Mouse (Mus musculus) lung, postnatal 0 days (tissue): ENCODE results near the gene Gm7075. TPM values are rescaled to one million over a fixed set of nuclear protein-coding genes. Genes with fewer than 3 reads are reported as not detected.

Source experiments
- ATAC-seq: fragments of 200-750 bp; cut with Nextera tagmentation; 2 replicates; pipeline ENCODE4 v1.8.0; 2017; ENCODE audit warnings: moderate library complexity
- DNase-seq: peaks from one replicate; pipeline ENCODE4 v3.0.0-alpha.2; 2016; ENCODE audit warnings: low spot score
- H3K27ac ChIP-seq: fragments of 300-500 bp; sonication (generic); 2 replicates; pipeline ENCODE4 v1.5.1; 2014; ENCODE audit warnings: antibody characterized with exemption, mild to moderate bottlenecking, low read length, mixed read lengths
- H3K27me3 ChIP-seq: fragments of 300-500 bp; sonication (generic); replicated peaks from 2 replicates; pipeline ENCODE4 v1.6.1; 2014; ENCODE audit warnings: low read length, mixed read lengths; ENCODE audit not compliant: insufficient read depth
- H3K36me3 ChIP-seq: fragments of 300-500 bp; sonication (generic); 2 replicates; pipeline ENCODE4 v1.6.1; 2014; ENCODE audit warnings: low read length, mixed read lengths; ENCODE audit not compliant: insufficient read depth
- H3K4me1 ChIP-seq: fragments of 300-500 bp; sonication (generic); 2 replicates; pipeline ENCODE4 v1.6.1; 2014; ENCODE audit warnings: antibody characterized with exemption, low read depth, low read length, mixed read lengths; ENCODE audit not compliant: insufficient read depth
- H3K4me2 ChIP-seq: fragments of 300-500 bp; sonication (generic); replicated peaks from 2 replicates; pipeline ENCODE4 v1.6.1; 2014; ENCODE audit warnings: low read depth, mild to moderate bottlenecking, low read length, moderate library complexity, mixed read lengths
- H3K4me3 ChIP-seq: fragments of 300-500 bp; sonication (generic); 2 replicates; pipeline ENCODE4 v1.5.1; 2014; ENCODE audit warnings: low read depth, low read length
- H3K9ac ChIP-seq: fragments of 300-500 bp; sonication (generic); replicated peaks from 2 replicates; pipeline ENCODE4 v1.6.1; 2014; ENCODE audit warnings: low read depth, mild to moderate bottlenecking
- H3K9me3 ChIP-seq: fragments of 300-500 bp; sonication (generic); 2 replicates; pipeline ENCODE4 v1.6.1; 2016; ENCODE audit warnings: low read length, mixed read lengths
- CTCF ChIP-seq: IDR thresholded peaks from 2 replicates; pipeline ENCODE4 v1.5.1; 2016; ENCODE audit warnings: antibody characterized with exemption, mild to moderate bottlenecking
- EP300 ChIP-seq: IDR thresholded peaks from 2 replicates; pipeline ENCODE4 v1.6.1; 2016; ENCODE audit warnings: antibody characterized with exemption, mild to moderate bottlenecking, control low read depth
- WGBS: fragments of 180-500 bp; shearing (Covaris S2); extraction: QIAGEN DNeasy Blood & Tissue Kit; methylation state at CpG from one replicate; pipeline ENCODE4 v1.1.7; 2014; 5-methylcytosine and 5-hydroxymethylcytosine counted together
- polyA plus RNA-seq: library from polyadenylated mRNA; unstranded; fragments of >200 nt; fragmentation: Nextera tagmentation; extraction: Ambion mirVana; gene quantifications from 2 replicates; pipeline ENCODE4 v1.2.1, GENCODE M21; 2015

Gm7075 gene
- polyA plus RNA-seq, 1 experiment from 2014 or later = not detected

DNA sequence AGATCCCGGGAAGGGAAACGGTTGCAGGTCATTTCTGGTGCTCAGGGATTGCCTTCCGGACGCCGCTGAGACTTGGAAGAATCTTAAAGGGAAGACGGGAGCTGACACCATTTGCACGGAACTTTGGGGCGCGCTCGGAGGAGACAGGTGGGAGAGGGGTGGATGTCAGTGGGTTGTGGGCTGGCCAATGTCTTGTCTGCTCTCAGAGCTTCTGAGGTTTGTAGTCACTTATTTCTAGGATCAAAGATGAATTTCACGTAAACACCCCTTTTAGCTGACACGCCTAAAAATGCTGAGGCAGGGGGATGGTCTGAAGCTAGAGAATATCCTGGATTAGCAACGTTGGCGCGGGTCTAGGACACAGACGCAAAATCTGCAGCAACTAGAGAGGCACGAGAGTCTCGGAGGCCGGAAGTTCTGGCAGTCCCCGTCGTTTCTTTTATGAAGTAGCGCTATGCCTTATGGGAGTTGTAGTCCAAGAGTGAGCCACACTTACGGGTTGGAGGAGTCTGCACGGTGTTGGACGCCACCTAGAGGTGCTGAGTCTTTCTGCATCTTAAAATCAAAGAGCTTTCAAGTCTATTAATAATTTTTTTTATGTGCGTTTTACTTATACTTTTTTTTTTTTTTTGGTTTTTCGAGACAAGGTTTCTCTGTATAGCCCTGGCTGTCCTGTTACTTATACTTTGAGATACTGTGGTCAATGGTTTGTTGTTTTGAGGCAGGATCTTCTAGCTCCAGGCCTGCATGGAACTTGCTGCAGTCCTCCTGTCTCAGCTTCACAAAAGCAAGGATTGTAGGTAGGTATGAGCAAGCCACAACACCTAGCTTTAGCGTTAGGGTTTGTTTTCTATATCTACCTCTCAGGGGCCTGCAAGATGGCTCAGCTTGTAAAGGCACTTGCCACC, 39.0 kb downstream of the Gm7075 start, which contains the start of gene Dnajc12:
Gene Dnajc12, plus strand, starts transcription at position 72 of the 908 bp plus-strand sequence.
- H3K9ac ChIP-seq = peak within 1 kb of the TSS; percentile 44; the same call in 1 of the 2 replicates
- H3K27me3 ChIP-seq = no peaks in the 10 kb centered on the region
- ATAC-seq = peak; percentile 96
- peak within 1 kb of the TSS; percentile 77 for H3K4me2 ChIP-seq
- peak; percentile 99 for DNase-seq
- H3K36me3 ChIP-seq = no peaks in the 10 kb centered on the region
- WGBS = under 1% methylated on average over 28 of the region's 28 CpGs
- peak within 1 kb of the TSS; percentile 44 for H3K27ac ChIP-seq
- 0 out of 2 replicates have a peak, but pooled peaks cover 7% of the 10 kb centered on the region for H3K4me1 ChIP-seq
- no peaks in the 10 kb centered on the region for H3K9me3 ChIP-seq
- TF ChIP-seq EP300 = no peak
- TF ChIP-seq CTCF = peak; percentile 82
- H3K4me3 ChIP-seq = peak within 1 kb of the TSS; percentile 56

GRCm38 (mm10) chr10:63381498-63382280, 39.9 kb downstream of the Gm7075 start, which contains the start of gene Sirt1:
Gene Sirt1, minus strand, starts transcription at chr10:63381704.
- TF ChIP-seq EP300 (no peak), CTCF (no peak)
- ATAC-seq (no peak), DNase-seq (peak; percentile 29)
- peak within 1 kb of the TSS; percentile 44 for H3K27ac ChIP-seq
- 3% methylated on average over 24 of the region's 24 CpGs for WGBS
- peak within 1 kb of the TSS; percentile 44; the same call in 1 of the 2 replicates for H3K9ac ChIP-seq
- H3K4me2 ChIP-seq = peak within 1 kb of the TSS; percentile 77
- H3K36me3 ChIP-seq = no peaks in the 10 kb centered on the region
- 0 out of 2 replicates have a peak, but pooled peaks cover 7% of the 10 kb centered on the region for H3K4me1 ChIP-seq
- no peaks in the 10 kb centered on the region for H3K27me3 ChIP-seq
- H3K4me3 ChIP-seq = peak within 1 kb of the TSS; percentile 56
- H3K9me3 ChIP-seq = no peaks in the 10 kb centered on the region

GRCm38 (mm10) chr10:63378948-63379680, 42.5 kb downstream of the Gm7075 start:
- TF ChIP-seq CTCF (no peak), EP300 (no peak)
- no peak for ATAC-seq
- DNase-seq = no peak
- no peak overlapping the region for H3K4me2 ChIP-seq
- WGBS = 71% methylated on average over 6 of the region's 6 CpGs
- H3K36me3 ChIP-seq = no peaks in the 10 kb centered on the region
- H3K9me3 ChIP-seq = no peaks in the 10 kb centered on the region
- 0 out of 2 replicates have a peak, but pooled peaks cover 7% of the 10 kb centered on the region for H3K4me1 ChIP-seq
- no peak overlapping the region for H3K27ac ChIP-seq
- no peaks in the 10 kb centered on the region for H3K27me3 ChIP-seq
- H3K4me3 ChIP-seq = no peak overlapping the region
- no peak overlapping the region for H3K9ac ChIP-seq

- no peaks in the 10 kb centered on the region for H3K27me3 ChIP-seq
- H3K27ac ChIP-seq = no peak overlapping the region
- H3K9me3 ChIP-seq = no peaks in the 10 kb centered on the region
- TF ChIP-seq CTCF (peak; percentile 89), EP300 (no peak)
- DNase-seq = peak; percentile 94
- no peaks in the 10 kb centered on the region for H3K36me3 ChIP-seq
- WGBS = 18% methylated on average over 9 of the region's 9 CpGs
- no peak overlapping the region for H3K9ac ChIP-seq
- H3K4me3 ChIP-seq = no peak overlapping the region
- H3K4me1 ChIP-seq = 0 out of 2 replicates have a peak, but pooled peaks cover 7% of the 10 kb centered on the region
- peak; percentile 52 for ATAC-seq
- H3K4me2 ChIP-seq = no peak overlapping the region
These were observed 44.1 kb downstream of the Gm7075 start for GRCm38 (mm10) chr10:63377468-63377867.

DNA sequence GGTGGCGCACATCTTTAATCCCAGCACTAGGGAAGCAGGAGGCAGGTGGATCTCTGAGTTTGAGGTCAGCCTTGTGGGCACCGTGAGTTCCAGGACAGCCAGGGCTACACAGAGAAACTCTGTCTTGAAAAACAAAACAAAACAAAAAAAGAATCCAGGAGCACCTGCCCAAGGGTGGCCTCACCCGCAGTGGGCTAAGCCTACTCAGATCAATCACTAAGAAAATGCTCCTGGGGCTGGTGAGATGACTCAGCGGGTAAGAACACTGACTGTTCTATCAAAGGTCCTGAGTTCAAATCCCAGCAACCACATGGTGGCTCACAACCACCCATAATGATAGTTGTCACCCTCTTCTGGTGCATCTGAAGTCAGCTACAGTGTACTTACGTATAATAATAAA, 45.3 kb downstream of the Gm7075 start:
- DNase-seq = no peak
- Histone ChIP-seq H3K4me1 (0 out of 2 replicates have a peak, but pooled peaks cover under 1% of the 10 kb centered on the region), H3K36me3 (no peaks in the 10 kb centered on the region), H3K27me3 (no peaks in the 10 kb centered on the region), H3K27ac (no peak overlapping the region), H3K4me2 (no peak overlapping the region), H3K9me3 (no peaks in the 10 kb centered on the region), H3K9ac (no peak overlapping the region), H3K4me3 (no peak overlapping the region)
- no peak for ATAC-seq
- TF ChIP-seq CTCF = no peak
- WGBS = 77% methylated on average over 5 of the region's 5 CpGs

Other genes with a start within 250 kb of the Gm7075 start
- gene Mypn, start 217.8 kb downstream of the Gm7075 start, polyA plus RNA-seq = 0.16 and 0.18 TPM in 2 replicates
- 23.8 and 28.3 TPM in 2 replicates for gene Herc4, start 178.0 kb downstream of the Gm7075 start, polyA plus RNA-seq
- 5.4 and 5.5 TPM in 2 replicates for gene Sirt1, start 40.1 kb downstream of the Gm7075 start, polyA plus RNA-seq
- 18.4 and 20.0 TPM in 2 replicates for gene Dnajc12, start 39.3 kb downstream of the Gm7075 start, polyA plus RNA-seq
- 0.19 and 0.32 TPM in 2 replicates for gene Ctnna3, start 8.3 kb upstream of the Gm7075 start, polyA plus RNA-seq